Mouse (Mus musculus): ENCODE results near the gene Ruvbl2. TPM values are rescaled to one million over a fixed set of nuclear protein-coding genes. Genes with fewer than 3 reads are reported as not detected.

Ruvbl2 gene
- polyA plus RNA-seq, 1 experiment: 244 TPM

DNA sequence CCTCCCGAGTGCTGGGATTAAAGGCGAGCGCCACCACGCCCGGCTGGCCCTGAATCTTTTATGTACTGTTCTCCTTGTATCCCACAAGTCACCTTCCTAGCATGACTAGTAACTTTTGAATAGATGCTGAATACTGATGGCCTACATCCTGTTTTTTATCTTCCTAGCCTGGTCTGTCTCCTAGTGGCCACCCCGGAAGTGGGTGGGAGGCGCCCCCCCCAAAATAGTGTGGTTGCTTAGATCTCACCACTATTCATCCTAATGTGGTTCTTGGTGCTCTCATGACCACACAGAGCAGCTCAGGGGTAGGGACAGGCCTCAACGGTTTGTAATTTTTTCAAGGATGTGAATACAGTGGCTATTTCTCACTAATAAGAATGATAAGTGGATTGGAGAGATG, 63.3 kb downstream of the Ruvbl2 start:
- TF ChIP-seq GATA1 (IDR thresholded peaks at IDR 0.05; ENCODE audit: borderline replicate concordance, low read length): no peak
- TF ChIP-seq FLI1 (IDR thresholded peaks at IDR 0.05; ENCODE audit: low read length): no peak
- H3K36me3 ChIP-seq (replicated peaks; ENCODE audit: low read length): peaks cover 79% of the 10 kb centered on the region
- H3K4me1 ChIP-seq: peaks cover 61% of the 10 kb centered on the region
- no peaks in the 10 kb centered on the region for H3K9me3 ChIP-seq
- H3K27me3 ChIP-seq (replicated peaks): peaks cover 9% of the 10 kb centered on the region
- H3K4me3 ChIP-seq (replicated peaks): no peak overlapping the region

DNA sequence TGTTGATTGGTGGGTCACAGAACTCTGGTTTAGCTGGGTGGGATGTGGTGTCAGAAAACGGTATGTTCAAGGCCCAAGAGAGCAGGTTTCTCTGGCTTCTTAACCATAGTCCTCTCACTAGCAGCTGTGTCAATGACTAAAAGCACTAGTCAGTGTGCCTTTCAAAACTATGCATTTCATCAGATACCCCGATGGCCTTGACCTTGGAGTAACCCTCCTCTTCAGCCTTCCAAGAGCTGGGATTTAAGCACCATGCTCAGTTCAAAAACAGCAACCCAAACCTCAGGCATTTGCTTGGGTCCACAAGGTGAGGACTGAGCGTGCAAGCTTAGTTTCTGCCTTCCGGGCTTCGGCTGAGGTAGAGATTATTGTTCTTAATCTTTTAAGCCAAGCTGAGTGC, 65.5 kb downstream of the Ruvbl2 start:
- peaks cover 68% of the 10 kb centered on the region for H3K4me1 ChIP-seq
- H3K4me3 ChIP-seq (replicated peaks): no peak overlapping the region
- no peaks in the 10 kb centered on the region for H3K9me3 ChIP-seq
- H3K36me3 ChIP-seq (replicated peaks; ENCODE audit: low read length): peaks cover 57% of the 10 kb centered on the region
- TF ChIP-seq GATA1 (IDR thresholded peaks at IDR 0.05; ENCODE audit: borderline replicate concordance, low read length): no peak
- no peak for TF ChIP-seq FLI1 (IDR thresholded peaks at IDR 0.05; ENCODE audit: low read length)
- H3K27me3 ChIP-seq (replicated peaks): peaks cover 29% of the 10 kb centered on the region

Other genes starting within 250 kb of the Ruvbl2 start
- gene Ccdc155, start 233.2 kb downstream of the Ruvbl2 start, polyA plus RNA-seq (2012; ENCODE audit: insufficient read depth, low replicate concordance): not detected in 2 replicates
- gene Dkkl1, start 225.9 kb downstream of the Ruvbl2 start, polyA plus RNA-seq (2012; ENCODE audit: insufficient read depth, low replicate concordance): 0.60 TPM in 1 of 2 replicates, not detected in the other
- gene Tead2, start 222.3 kb downstream of the Ruvbl2 start, polyA plus RNA-seq (2012; ENCODE audit: insufficient read depth, low replicate concordance): not detected in 2 replicates
- gene Cd37, start 199.0 kb downstream of the Ruvbl2 start, polyA plus RNA-seq (2012; ENCODE audit: insufficient read depth, low replicate concordance): 212 and 263 TPM in 2 replicates
- gene Slc6a16, start 197.0 kb downstream of the Ruvbl2 start, polyA plus RNA-seq (2012; ENCODE audit: insufficient read depth, low replicate concordance): not detected in 2 replicates
- gene Slc6a21, start 160.6 kb downstream of the Ruvbl2 start, polyA plus RNA-seq (2012; ENCODE audit: insufficient read depth, low replicate concordance): not detected in 2 replicates
- 7.6 TPM in 1 of 2 replicates, not detected in the other for gene Trpm4, start 104.3 kb downstream of the Ruvbl2 start, polyA plus RNA-seq (2012; ENCODE audit: insufficient read depth, low replicate concordance)
- gene Hrc, start 102.8 kb downstream of the Ruvbl2 start, polyA plus RNA-seq (2012; ENCODE audit: insufficient read depth, low replicate concordance): not detected in 2 replicates
- 0.79 TPM in 1 of 2 replicates, not detected in the other for gene Ppfia3, start 71.1 kb downstream of the Ruvbl2 start, polyA plus RNA-seq (2012; ENCODE audit: insufficient read depth, low replicate concordance)
- gene Lin7b, start 67.5 kb downstream of the Ruvbl2 start, polyA plus RNA-seq (2012; ENCODE audit: insufficient read depth, low replicate concordance): 4.1 TPM in 1 of 2 replicates, not detected in the other
- 154 and 515 TPM in 2 replicates for gene Snrnp70, start 42.4 kb downstream of the Ruvbl2 start, polyA plus RNA-seq (2012; ENCODE audit: insufficient read depth, low replicate concordance)
- gene Kcna7, start 32.4 kb downstream of the Ruvbl2 start, polyA plus RNA-seq (2012; ENCODE audit: insufficient read depth, low replicate concordance): not detected in 2 replicates
- gene Ntf5, start 24.4 kb downstream of the Ruvbl2 start, polyA plus RNA-seq (2012; ENCODE audit: insufficient read depth, low replicate concordance): not detected in 2 replicates
- gene Lhb, start 17.3 kb downstream of the Ruvbl2 start, polyA plus RNA-seq (2012; ENCODE audit: insufficient read depth, low replicate concordance): not detected in 2 replicates
- gene Gys1, start 3.3 kb downstream of the Ruvbl2 start, polyA plus RNA-seq (2012; ENCODE audit: insufficient read depth, low replicate concordance): 33.8 and 44.5 TPM in 2 replicates
- gene Ftl1, start 21.8 kb upstream of the Ruvbl2 start, polyA plus RNA-seq (2012; ENCODE audit: insufficient read depth, low replicate concordance): 24,502 and 30,989 TPM in 2 replicates
- 502 and 597 TPM in 2 replicates for gene Bax, start 28.8 kb upstream of the Ruvbl2 start, polyA plus RNA-seq (2012; ENCODE audit: insufficient read depth, low replicate concordance)
- not detected in 2 replicates for gene Tulp2, start 43.8 kb upstream of the Ruvbl2 start, polyA plus RNA-seq (2012; ENCODE audit: insufficient read depth, low replicate concordance)
- not detected in 2 replicates for gene Gm45808, start 48.7 kb upstream of the Ruvbl2 start, polyA plus RNA-seq (2012; ENCODE audit: insufficient read depth, low replicate concordance)
- gene Dhdh, start 50.7 kb upstream of the Ruvbl2 start, polyA plus RNA-seq (2012; ENCODE audit: insufficient read depth, low replicate concordance): 0.23 and 0.70 TPM in 2 replicates
- gene Nucb1, start 72.3 kb upstream of the Ruvbl2 start, polyA plus RNA-seq (2012; ENCODE audit: insufficient read depth, low replicate concordance): 504 and 892 TPM in 2 replicates
- 361 and 818 TPM in 2 replicates for gene Ppp1r15a, start 88.2 kb upstream of the Ruvbl2 start, polyA plus RNA-seq (2012; ENCODE audit: insufficient read depth, low replicate concordance)
- 2.9 and 16.4 TPM in 2 replicates for gene Plekha4, start 88.2 kb upstream of the Ruvbl2 start, polyA plus RNA-seq (2012; ENCODE audit: insufficient read depth, low replicate concordance)
- gene Hsd17b14, start 116.8 kb upstream of the Ruvbl2 start, polyA plus RNA-seq (2012; ENCODE audit: insufficient read depth, low replicate concordance): 4.9 and 6.8 TPM in 2 replicates
- 20.6 and 56.4 TPM in 2 replicates for gene Bcat2, start 132.1 kb upstream of the Ruvbl2 start, polyA plus RNA-seq (2012; ENCODE audit: insufficient read depth, low replicate concordance)
- gene Fgf21, start 177.4 kb upstream of the Ruvbl2 start, polyA plus RNA-seq (2012; ENCODE audit: insufficient read depth, low replicate concordance): not detected in 2 replicates
- 1.1 TPM in 1 of 2 replicates, not detected in the other for gene Fut1, start 179.2 kb upstream of the Ruvbl2 start, polyA plus RNA-seq (2012; ENCODE audit: insufficient read depth, low replicate concordance)
- not detected in 2 replicates for gene Izumo1, start 183.7 kb upstream of the Ruvbl2 start, polyA plus RNA-seq (2012; ENCODE audit: insufficient read depth, low replicate concordance)
- gene Rasip1, start 189.4 kb upstream of the Ruvbl2 start, polyA plus RNA-seq (2012; ENCODE audit: insufficient read depth, low replicate concordance): 0.36 TPM in 1 of 2 replicates, not detected in the other
- gene Mamstr, start 201.9 kb upstream of the Ruvbl2 start, polyA plus RNA-seq (2012; ENCODE audit: insufficient read depth, low replicate concordance): not detected in 2 replicates
- gene Fut2, start 228.3 kb upstream of the Ruvbl2 start, polyA plus RNA-seq (2012; ENCODE audit: insufficient read depth, low replicate concordance): not detected in 2 replicates
- gene Ntn5, start 245.9 kb upstream of the Ruvbl2 start, polyA plus RNA-seq (2012; ENCODE audit: insufficient read depth, low replicate concordance): not detected in 2 replicates

Data from megakaryocyte, embryonic 14.5 days (primary cell).